Mouse (Mus musculus) layer of hippocampus, adult 8-10 months (tissue): Measurements from ENCODE around the gene Wdtc1. TPM values are rescaled to one million over a fixed set of nuclear protein-coding genes. Genes with fewer than 3 reads are reported as not detected.

Source experiments
- DNase-seq, 2 experiments: peaks; one replicate each; pipeline ENCODE4 v3.0.0; 2022; ENCODE audit warnings: low spot score in 2 of 2
- total RNA-seq, 4 experiments: library from RNA; stranded (reverse); gene quantifications; 2 replicates each; pipeline ENCODE4 v1.2.4; 2022

Gene Wdtc1
- total RNA-seq, 4 experiments from 2014 or later = 65.1 to 85.8 (median 72.2) TPM

GRCm38 (mm10) chr4:133333306-133333705 lies 20.0 kb downstream of the Wdtc1 start:
- DNase-seq = no peak

GRCm38 (mm10) chr4:133330296-133330695 lies 23.0 kb downstream of the Wdtc1 start:
- no peak for DNase-seq

- no peak for DNase-seq
These were observed 25.2 kb downstream of the Wdtc1 start for GRCm38 (mm10) chr4:133328129-133328528.

GRCm38 (mm10) chr4:133319667-133320066 lies 33.6 kb downstream of the Wdtc1 start:
- no peak for DNase-seq

DNA sequence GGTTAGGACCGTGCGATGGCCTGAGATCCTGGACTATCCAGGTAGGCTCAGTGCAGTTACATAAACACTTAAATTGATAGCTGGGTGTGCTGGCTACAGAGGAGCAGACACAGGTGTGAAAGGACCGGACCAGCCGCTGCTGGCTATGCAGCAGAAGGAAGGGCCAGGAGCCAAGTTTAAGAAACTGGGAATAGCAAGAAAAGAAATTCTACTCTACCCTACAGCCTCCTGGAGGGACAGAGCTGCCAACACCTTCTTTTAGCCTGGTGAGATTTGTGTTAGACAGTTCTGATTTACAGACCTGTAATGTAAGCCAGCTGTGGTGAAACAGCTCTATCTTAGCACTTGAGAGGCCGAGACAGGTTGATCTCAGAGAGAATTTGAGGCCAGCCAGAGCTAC lies 37.3 kb downstream of the Wdtc1 start:
- DNase-seq = no peak

DNA sequence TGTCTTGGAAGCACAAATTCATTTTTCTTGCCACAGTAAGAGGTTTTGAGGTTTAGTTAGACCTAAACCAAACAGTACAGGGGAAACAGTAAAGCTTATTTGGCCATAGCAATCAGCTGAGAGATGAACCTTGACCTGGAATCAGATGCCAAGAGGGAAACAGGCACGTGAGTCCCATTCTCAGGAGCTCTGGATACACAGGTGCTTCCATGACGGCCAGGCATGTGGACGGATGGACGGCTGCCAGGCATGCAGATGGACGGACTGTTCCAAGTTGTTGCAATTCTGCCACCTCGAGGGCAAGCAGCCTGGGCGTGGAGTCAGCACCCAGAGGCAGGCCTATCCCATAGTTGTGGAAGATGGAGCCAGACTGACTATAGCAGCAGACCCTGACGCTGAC lies 38.4 kb downstream of the Wdtc1 start:
- no peak for DNase-seq

DNA sequence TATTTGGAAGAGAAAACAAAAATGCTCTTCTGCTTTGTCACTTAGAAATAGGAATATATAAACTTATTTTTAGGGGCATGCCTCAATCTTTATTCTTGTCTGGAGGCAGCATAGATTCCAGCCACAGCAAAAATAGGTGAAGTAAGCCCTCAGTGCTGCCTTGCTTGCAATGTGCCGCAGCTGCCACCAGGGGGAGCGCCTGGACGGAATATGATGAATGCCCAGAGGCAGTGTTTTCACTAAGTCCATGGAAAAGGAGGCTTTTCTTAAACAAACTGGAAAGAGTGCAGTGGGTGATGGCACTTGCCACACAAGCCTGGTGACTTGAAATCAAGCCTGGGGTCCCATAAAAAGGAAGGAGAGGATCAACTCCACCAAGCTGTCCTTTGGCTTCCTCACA lies 43.3 kb downstream of the Wdtc1 start:
- DNase-seq = peak; percentile 72 to 88

GRCm38 (mm10) chr4:133307331-133307730 lies 46.0 kb downstream of the Wdtc1 start:
- DNase-seq = peak in 1 of 2 experiments; percentile 57

DNA sequence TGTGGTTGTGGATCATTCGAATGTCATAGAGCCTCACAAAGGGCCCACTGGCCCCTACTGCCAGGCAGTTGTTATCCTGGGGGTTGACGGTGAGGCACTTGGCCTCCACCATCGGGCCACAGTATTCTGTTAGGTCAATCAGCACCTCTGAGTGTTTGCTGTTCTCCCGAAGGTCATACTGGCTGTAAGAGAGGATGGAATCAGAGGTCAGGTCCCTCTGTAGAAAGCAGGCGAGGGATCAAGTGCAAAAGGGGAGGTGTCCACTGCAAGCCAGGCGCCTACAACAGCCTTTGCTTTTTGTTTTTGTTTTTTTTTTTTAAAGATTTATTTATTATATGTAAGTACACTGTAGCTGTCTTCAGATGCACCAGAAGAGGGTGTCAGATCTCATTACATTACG lies 47.5 kb downstream of the Wdtc1 start:
- DNase-seq = no peak

- no peak for DNase-seq
These were observed 48.5 kb downstream of the Wdtc1 start for GRCm38 (mm10) chr4:133304770-133305169.

DNA sequence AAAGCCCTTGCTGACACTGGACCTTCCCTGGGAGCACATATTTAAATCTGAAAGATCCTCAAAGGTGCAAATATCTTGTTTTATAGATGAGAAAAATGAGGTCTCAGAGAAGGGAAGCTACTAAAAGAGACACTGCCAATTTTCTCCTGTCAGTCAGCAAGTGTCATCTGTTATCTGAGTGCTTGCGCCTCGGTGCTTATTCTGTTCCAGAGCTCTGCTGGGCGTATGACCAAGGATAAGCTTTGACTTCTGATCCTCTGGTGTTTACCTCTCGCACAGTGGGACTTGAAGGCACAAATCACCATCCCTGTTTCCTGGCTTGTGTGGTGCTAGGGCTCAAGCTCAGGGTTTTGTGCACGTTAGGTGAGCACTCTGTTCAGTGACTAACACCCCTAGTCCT lies 50.6 kb downstream of the Wdtc1 start:
- DNase-seq = no peak

DNA sequence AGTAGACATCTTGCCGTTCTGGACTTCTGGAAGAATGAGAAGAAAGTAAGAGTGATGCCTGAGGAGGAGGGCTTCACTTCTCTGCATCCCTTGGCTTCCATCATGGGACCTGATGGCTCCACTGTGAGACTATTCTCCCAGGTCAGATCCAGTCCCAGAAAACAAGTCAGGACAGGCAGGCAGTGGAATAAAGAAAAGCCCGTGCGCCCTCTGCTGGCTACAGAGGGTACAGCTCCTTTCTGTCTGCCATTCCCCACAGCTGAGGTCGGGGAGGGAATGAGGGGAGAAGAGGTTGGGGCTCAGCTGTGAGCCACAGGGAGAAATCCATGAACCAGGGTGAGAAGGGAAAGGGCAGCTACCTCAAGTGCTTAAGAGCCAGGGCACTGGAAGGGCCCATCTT lies 51.5 kb downstream of the Wdtc1 start:
- peak in 1 of 2 experiments; percentile 72 for DNase-seq

- no peak for DNase-seq
These were observed 52.9 kb downstream of the Wdtc1 start for GRCm38 (mm10) chr4:133300421-133300820.

- DNase-seq = peak; percentile 71 to 75
These were observed 53.6 kb downstream of the Wdtc1 start for GRCm38 (mm10) chr4:133299701-133300100.

DNA sequence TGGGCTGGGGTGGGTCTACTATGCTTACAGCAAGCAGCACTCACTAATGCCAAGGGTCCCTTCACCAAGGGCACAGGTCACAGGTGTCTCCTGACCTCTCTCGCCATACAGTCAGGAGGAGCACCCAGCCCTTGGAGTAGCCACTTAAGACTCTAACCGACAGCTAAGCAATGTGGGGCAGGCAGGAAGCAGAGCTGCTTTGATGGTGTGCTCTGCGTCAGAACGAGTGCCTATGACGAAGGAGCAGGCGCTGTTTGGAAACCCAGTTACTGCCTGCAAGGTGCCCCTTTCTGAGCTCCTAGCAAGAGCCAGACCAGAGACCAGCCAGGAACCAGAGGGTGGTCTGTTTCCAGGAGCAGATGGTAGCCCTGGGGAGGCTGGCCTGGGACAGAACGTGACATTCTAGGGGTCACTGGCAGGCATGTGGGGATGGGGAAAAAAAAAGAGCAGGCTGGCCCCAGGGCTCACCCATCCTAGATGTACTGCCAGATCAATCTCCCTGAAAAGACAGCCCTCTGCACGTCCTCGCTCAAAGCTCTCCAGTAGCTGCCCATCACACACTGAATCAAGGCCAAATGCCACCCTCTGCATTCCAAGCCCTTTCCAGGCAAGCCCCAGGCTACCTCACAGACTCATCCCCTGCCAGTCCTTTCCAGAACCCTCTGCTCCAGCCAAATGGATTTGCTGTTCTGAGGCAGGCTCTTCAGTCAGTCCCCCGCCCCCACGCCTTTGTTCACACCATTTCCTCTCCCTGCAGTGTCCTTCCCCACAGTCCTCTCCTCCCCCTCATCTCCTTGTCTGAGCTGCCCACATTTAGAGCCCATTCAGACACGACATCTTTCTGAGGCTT lies 54.5 kb downstream of the Wdtc1 start:
- DNase-seq = peak in 1 of 2 experiments; percentile 63

DNA sequence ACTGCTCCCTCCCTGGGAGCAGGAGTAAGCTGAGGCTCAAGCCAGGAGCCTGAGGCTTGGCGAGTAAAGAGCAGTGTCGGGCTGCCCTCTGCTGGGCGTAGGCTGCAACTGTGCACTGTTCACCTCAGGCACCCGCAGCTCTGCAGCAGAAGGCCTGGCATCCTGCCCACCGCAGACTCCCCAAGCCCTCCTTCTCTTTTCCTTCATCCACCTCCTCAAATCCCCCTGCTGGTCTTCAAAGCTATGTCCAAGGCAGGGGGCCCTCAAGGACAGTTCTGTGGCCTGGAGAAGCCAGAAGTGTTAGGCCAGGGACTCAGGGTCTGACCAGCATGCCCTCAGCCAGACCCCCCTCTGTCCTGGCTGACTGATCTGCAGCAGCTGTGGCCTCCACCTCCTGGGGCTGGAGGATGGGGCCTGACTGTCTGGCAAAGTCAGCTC lies 55.5 kb downstream of the Wdtc1 start:
- DNase-seq = peak; percentile 80 to 87

DNA sequence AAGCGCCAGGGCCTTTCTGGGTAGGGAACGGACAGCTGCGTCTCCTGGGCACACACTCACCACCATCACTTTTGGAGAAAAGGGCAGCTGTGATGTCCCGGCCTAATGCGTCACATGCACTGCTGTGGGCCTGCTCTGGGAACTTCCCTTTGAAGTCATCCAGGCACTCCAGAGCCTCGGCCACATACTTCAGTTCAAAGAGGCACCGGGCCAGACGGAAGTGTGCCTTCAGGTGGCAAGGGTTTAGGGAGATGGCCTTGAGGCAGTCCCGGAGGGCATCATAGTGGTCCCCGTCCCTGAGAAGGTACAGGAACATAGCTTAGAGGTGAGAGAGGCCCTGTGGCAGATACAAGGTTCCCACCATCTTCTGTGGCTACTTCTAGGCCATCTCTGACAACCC lies 55.9 kb downstream of the Wdtc1 start:
- no peak for DNase-seq

- DNase-seq = no peak
These were observed 59.2 kb downstream of the Wdtc1 start for GRCm38 (mm10) chr4:133294084-133294483.

- no peak for DNase-seq
These were observed 60.1 kb downstream of the Wdtc1 start for GRCm38 (mm10) chr4:133292901-133293843.

- no peak for DNase-seq
These were observed 60.9 kb downstream of the Wdtc1 start for GRCm38 (mm10) chr4:133292405-133292804.

- DNase-seq = no peak
These were observed 62.0 kb downstream of the Wdtc1 start for GRCm38 (mm10) chr4:133291255-133291654.

DNA sequence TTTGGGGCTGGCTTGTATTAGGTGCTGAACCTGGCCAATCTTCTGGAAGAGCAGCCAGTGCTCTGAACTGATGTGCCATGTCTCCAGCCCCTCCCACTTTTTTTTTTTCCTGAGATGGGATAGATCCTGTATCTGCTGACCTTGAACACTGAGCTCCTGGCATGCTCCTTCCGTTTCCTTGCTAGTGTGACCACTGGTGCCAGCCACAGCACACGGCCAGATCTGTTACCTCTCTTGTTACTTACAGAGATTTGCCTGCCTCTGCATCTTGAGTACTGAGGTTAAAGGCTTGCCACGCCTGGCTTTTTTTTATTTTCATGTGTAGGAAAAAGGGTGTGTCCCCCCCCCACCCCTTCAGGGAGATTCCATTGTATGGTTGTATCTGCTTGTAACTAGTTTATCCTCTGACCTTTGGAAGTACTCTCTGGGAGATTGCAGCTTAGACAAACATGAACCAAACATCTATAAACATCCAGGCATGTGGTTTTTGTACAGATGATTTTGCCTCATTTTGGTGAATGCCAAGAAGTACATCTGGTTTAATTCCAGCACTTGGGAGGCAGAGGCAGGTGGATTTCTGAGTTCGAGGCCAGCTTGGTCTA lies 66.7 kb downstream of the Wdtc1 start:
- DNase-seq = no peak
